Mouse (Mus musculus) cerebellum, adult 2 months (tissue): ENCODE measurements around the gene Zbtb38. TPM values are rescaled to one million over a fixed set of nuclear protein-coding genes. Genes with fewer than 3 reads are reported as not detected.
A peak's percentile ranks its signal among the peaks of the same experiment; 100 is the strongest.

Experiments
- DNase-seq, 2 experiments: peaks; one replicate each; pipeline ENCODE4 v3.0.0; 2021
- H3K27ac ChIP-seq: fragments of 200-500 bp; 2 replicates; pipeline ENCODE4 v1.5.1; 2012; ENCODE audit warnings: low read length, control low read depth, inconsistent platforms; ENCODE audit not compliant: insufficient read depth
- H3K27me3 ChIP-seq: fragments of 200-500 bp; 2 replicates; pipeline ENCODE4 v1.6.1; 2012; ENCODE audit warnings: inconsistent platforms, mild to moderate bottlenecking, low read length, moderate library complexity; ENCODE audit not compliant: control insufficient read depth, insufficient read depth
- H3K4me1 ChIP-seq: fragments of 200-500 bp; 2 replicates; pipeline ENCODE4 v1.6.1; 2011; ENCODE audit warnings: low read length; ENCODE audit not compliant: control insufficient read depth, insufficient read depth
- H3K4me3 ChIP-seq: fragments of 200-500 bp; replicated peaks from 2 replicates; pipeline ENCODE3; 2011; ENCODE audit warnings: mild to moderate bottlenecking, low read depth, low read length, control low read depth; ENCODE audit not compliant: insufficient read depth
- CTCF ChIP-seq: fragments of 200-500 bp; IDR thresholded peaks from 2 replicates; pipeline ENCODE4 v1.5.1; 2011; ENCODE audit warnings: low read depth, mild to moderate bottlenecking, control low read depth, low read length, moderate library complexity, borderline replicate concordance; ENCODE audit not compliant: insufficient read depth
- POLR2A ChIP-seq: fragments of 200-500 bp; IDR thresholded peaks from 2 replicates; pipeline ENCODE4 v1.6.1; 2011; ENCODE audit warnings: low read length, control low read depth, borderline replicate concordance; ENCODE audit not compliant: insufficient read depth
- WGBS: fragments of 180-500 bp; shearing (Covaris S2); methylation state at CpG from one replicate; pipeline ENCODE4 v1.1.7; 2018; 5-methylcytosine and 5-hydroxymethylcytosine counted together
- polyA plus RNA-seq: library from polyadenylated mRNA; depleted of rRNA; stranded (reverse); fragments of >200 nt; gene quantifications from 2 replicates; pipeline ENCODE4 v1.2.3, GENCODE M21; 2012

Gene Zbtb38
- polyA plus RNA-seq, 1 experiment: 19.2 TPM

- no peak for DNase-seq
- Histone ChIP-seq H3K27ac (no peak overlapping the region), H3K4me1 (no peaks in the 10 kb centered on the region), H3K4me3 (no peak overlapping the region), H3K27me3 (no peaks in the 10 kb centered on the region)
- TF ChIP-seq CTCF (no peak), POLR2A (no peak)
- 95% methylated on average over 4 of the region's 4 CpGs for WGBS
Measured at GRCm38 (mm10) chr9:96733425-96733717, 19.3 kb downstream of the Zbtb38 start.

DNA sequence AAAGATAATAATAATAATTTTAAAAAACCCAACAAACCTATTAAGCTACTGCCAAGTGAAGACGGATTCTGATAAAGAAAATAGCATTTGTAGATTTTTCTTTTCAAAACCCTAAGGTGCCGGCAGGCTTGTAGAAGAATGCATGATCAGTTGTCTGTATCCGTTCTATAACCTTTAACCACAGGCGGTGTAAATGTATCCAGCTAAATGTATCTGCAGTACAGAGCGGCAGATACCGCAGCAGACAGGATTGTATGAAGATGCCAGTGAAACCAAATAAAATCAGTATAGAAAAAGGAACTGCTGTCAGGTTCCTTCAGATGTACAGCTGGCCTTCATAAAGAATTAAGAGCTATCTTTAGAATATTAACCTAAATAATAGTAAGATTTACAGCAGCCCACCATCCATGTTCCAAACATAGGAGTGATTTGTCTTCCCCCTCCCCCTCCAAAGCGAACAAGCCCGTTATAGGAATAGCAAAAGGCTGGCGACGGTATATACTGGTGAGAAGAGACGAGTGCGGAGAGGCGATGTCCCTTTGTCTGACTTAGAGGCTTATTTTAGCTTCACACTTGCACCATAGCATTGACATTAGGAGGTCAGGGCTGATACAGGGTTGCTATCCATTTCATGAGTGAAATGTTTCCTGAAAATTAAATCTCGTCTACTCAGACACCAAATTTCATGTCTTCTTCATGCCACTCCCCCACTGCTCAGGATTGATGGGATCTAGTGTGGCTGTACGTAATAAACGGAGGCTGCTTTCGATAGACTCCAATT, 19.8 kb downstream of the Zbtb38 start:
- no peak for TF ChIP-seq CTCF
- TF ChIP-seq POLR2A: no peak
- H3K27ac ChIP-seq: no peak overlapping the region
- 83% methylated on average over 17 of the region's 17 CpGs for WGBS
- H3K4me3 ChIP-seq: peak overlapping the region; percentile 76
- no peaks in the 10 kb centered on the region for H3K4me1 ChIP-seq
- DNase-seq: no peak
- H3K27me3 ChIP-seq: no peaks in the 10 kb centered on the region

- 51% methylated on average over 14 of the region's 14 CpGs for WGBS
- peak; percentile 37; the same call in 1 of the 2 replicates for TF ChIP-seq POLR2A
- TF ChIP-seq CTCF: no peak
- Histone ChIP-seq H3K27me3 (no peaks in the 10 kb centered on the region), H3K4me1 (peaks cover 3% of the 10 kb centered on the region; the same call in 1 of the 2 replicates), H3K27ac (peak overlapping the region; percentile 74; the same call in 1 of the 2 replicates), H3K4me3 (peak overlapping the region; percentile 76)
- DNase-seq: no peak
Measured at GRCm38 (mm10) chr9:96731961-96732511, 20.6 kb downstream of the Zbtb38 start.

DNA sequence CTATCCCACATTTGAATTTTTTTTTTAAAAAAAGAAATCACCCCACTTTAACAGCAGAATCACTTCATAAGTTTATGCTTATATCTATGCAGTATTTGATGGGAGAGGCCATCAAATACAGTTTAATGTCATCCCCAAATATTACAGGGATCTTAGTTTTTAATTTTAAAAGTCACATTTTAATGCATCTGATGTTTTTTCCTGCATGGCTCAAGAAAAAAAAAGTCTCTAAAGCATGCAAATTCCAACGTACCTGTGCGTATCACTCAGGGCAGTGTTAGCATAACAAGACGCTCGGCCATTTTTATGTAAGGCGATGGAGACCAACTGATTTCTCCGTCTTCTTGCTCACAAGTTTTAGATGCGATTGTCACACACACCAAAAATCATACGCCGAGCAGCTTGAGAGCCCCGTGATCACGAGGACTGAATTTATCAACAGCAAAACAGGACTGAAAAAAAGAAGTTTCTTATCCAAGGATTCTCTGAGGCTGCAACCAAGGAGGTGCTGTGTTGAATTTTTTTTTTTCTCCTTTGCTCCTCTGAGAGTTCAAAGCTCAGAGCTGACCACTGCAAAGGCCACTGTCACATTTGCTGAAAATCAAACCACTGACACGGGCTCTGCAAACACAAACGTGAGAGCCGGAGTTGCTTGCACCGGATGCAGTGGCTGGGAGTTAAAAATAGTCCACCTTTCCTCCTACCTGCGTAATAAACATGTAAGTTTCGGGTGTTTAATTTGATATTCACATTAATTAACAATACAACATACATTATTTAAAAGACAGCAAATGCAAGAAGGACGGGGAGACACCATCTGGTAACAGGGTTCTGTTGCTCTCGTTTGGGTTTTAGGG, 21.4 kb downstream of the Zbtb38 start:
- peak overlapping the region; percentile 32 for H3K4me3 ChIP-seq
- 78% methylated on average over 19 of the region's 19 CpGs for WGBS
- H3K27me3 ChIP-seq: no peaks in the 10 kb centered on the region
- no peak for DNase-seq
- no peak overlapping the region for H3K27ac ChIP-seq
- H3K4me1 ChIP-seq: peaks cover 3% of the 10 kb centered on the region; the same call in 1 of the 2 replicates
- TF ChIP-seq POLR2A: no peak
- TF ChIP-seq CTCF: no peak

DNA sequence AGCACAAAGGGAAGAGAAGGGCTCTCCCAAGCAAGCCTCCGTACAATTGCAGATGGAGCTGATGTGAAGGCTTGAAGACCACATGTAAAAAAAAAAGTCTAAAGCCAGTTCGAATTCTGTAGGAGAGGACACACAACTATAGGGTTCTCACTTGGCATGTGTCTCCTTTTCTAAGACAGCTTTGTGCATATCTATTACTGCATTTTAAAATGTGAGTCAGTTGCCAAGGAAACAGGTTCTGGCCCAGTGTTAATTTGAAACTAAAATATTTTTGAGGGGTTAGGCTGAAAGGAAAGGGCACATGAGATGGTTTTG, 22.4 kb downstream of the Zbtb38 start:
- H3K27ac ChIP-seq: 0 out of 2 replicates have a peak overlapping the region, but pooled peaks have one; percentile 19
- no peak for DNase-seq
- 77% methylated on average over 2 of the region's 2 CpGs for WGBS
- no peak overlapping the region for H3K4me3 ChIP-seq
- TF ChIP-seq POLR2A (no peak), CTCF (no peak)
- no peaks in the 10 kb centered on the region for H3K27me3 ChIP-seq
- peaks cover 3% of the 10 kb centered on the region; the same call in 1 of the 2 replicates for H3K4me1 ChIP-seq

- H3K4me1 ChIP-seq: peaks cover 3% of the 10 kb centered on the region; the same call in 1 of the 2 replicates
- H3K27ac ChIP-seq: no peak overlapping the region
- H3K27me3 ChIP-seq: no peaks in the 10 kb centered on the region
- TF ChIP-seq CTCF (no peak), POLR2A (no peak)
- WGBS: 83% methylated on average over 10 of the region's 10 CpGs
- no peak for DNase-seq
- no peak overlapping the region for H3K4me3 ChIP-seq
Measured at GRCm38 (mm10) chr9:96729537-96730310, 22.9 kb downstream of the Zbtb38 start.

GRCm38 (mm10) chr9:96728338-96729162, 24.1 kb downstream of the Zbtb38 start:
- no peak overlapping the region for H3K4me3 ChIP-seq
- WGBS: 88% methylated on average over 16 of the region's 16 CpGs
- DNase-seq: no peak

More at GRCm38 (mm10) chr9:96728338-96729162, 24.1 kb downstream of the Zbtb38 start:
- TF ChIP-seq POLR2A: no peak
- H3K27ac ChIP-seq: no peak overlapping the region
- peaks cover 3% of the 10 kb centered on the region; the same call in 1 of the 2 replicates for H3K4me1 ChIP-seq
- no peaks in the 10 kb centered on the region for H3K27me3 ChIP-seq
